In genomic region chr16:44579421-44580024, GRCm38 (mm10) we compare ENCODE assay signal across 11 mouse cellular contexts. TPM values are rescaled to one million over a fixed set of nuclear protein-coding genes. Genes with fewer than 3 reads are reported as not detected.
A peak's percentile ranks its signal among the peaks of the same experiment; 100 is the strongest.
DNase-seq lines count a peak whose midpoint lies in the region; ATAC-seq and TF ChIP-seq lines count a peak whose summit lies in the region.
"Had no signal": no experiment of that assay in that cellular context is flagged by ENCODE, and none has a peak within 500 bp of the region (broad histone marks: within the 10 kb centered on the region; RNA-seq: fewer than 3 reads in every experiment).

No protein-coding gene starts in this region.

- no peaks in the 10 kb centered on the region for H3K9me3 ChIP-seq in heart, embryonic 15.5 days (replicated peaks)
- no peaks in the 10 kb centered on the region for H3K9me3 ChIP-seq in midbrain, embryonic 12.5 days
- H3K9me3 ChIP-seq: liver, embryonic 13.5 days had no signal

- ATAC-seq in heart, embryonic 15.5 days (replicated peaks; ENCODE audit: insufficient number of reproducible peaks, insufficient read depth, low FRiP score, low read depth), result no peak
- ATAC-seq in midbrain, embryonic 12.5 days (ENCODE audit: low FRiP score, low read depth), result peak; percentile 84
- ATAC-seq in activated CD4-positive, CD25-positive, alpha-beta regulatory T cell, adult 4 months, result no peak

- TF ChIP-seq CTCF in brain, embryonic 14.5 days (IDR thresholded peaks at IDR 0.05; ENCODE audit: borderline replicate concordance, extremely low read depth, insufficient read depth, insufficient read length), result no peak
- no peak for TF ChIP-seq CTCF in lung, adult 2 months (IDR thresholded peaks at IDR 0.05; ENCODE audit: insufficient read depth, low read length)

- no peak for DNase-seq in heart, postnatal 36 days
- DNase-seq in brain, embryonic 14.5 days (ENCODE audit: low read depth), result peak; percentile 95
- DNase-seq in forelimb bud, embryonic 11.5 days (ENCODE audit: low read depth, low spot score), result peak; percentile 58
- DNase-seq in yolk sac, embryonic 10.5 days (ENCODE audit: low spot score), result no peak
- no peak for DNase-seq in lung, adult 2 months
- DNase-seq: gastrocnemius, postnatal 36 days; liver, embryonic 13.5 days; right cerebral cortex, postnatal 14 days had no signal

- peak overlapping the region; percentile 51 for H3K4me2 ChIP-seq in heart, embryonic 15.5 days
- H3K4me2 ChIP-seq in midbrain, embryonic 12.5 days (replicated peaks), result 0 out of 2 replicates have a peak overlapping the region, but pooled peaks have one; percentile 9
- H3K4me2 ChIP-seq: liver, embryonic 13.5 days had no signal

- no peak for TF ChIP-seq POLR2A in brain, embryonic 14.5 days (IDR thresholded peaks at IDR 0.05; ENCODE audit: borderline replicate concordance, extremely low read depth, insufficient read depth, insufficient read length, poor library complexity, severe bottlenecking)
- TF ChIP-seq POLR2A in lung, adult 2 months (IDR thresholded peaks at IDR 0.05; ENCODE audit: borderline replicate concordance, extremely low read depth, low read depth, low read length), result no peak

- H3K4me1 ChIP-seq in heart, embryonic 15.5 days (replicated peaks), result peaks cover 8% of the 10 kb centered on the region; the same call in 1 of the 2 replicates
- H3K4me1 ChIP-seq in midbrain, embryonic 12.5 days, result peaks cover 23% of the 10 kb centered on the region
- H3K4me1 ChIP-seq in lung, adult 2 months (ENCODE audit: control insufficient read depth, insufficient read depth, low read length), result no peaks in the 10 kb centered on the region
- H3K4me1 ChIP-seq: liver, embryonic 13.5 days had no signal

- intact Hi-C loops in heart, postnatal 36 days (cut with DNase I), result no loop called here

- H3K27ac ChIP-seq in heart, embryonic 15.5 days, result peak overlapping the region; percentile 62; the same call in 1 of the 2 replicates
- H3K27ac ChIP-seq in midbrain, embryonic 12.5 days (replicated peaks), result peak overlapping the region; percentile 35; the same call in 1 of the 2 replicates
- H3K27ac ChIP-seq: liver, embryonic 13.5 days had no signal

- 23% methylated on average over 15 of the region's 15 CpGs for WGBS in heart, embryonic 15.5 days
- 27% methylated on average over 15 of the region's 15 CpGs for WGBS in midbrain, embryonic 12.5 days
- WGBS in lung, adult 2 months, result 42% methylated on average over 15 of the region's 15 CpGs

- no peaks in the 10 kb centered on the region for H3K36me3 ChIP-seq in heart, embryonic 15.5 days
- H3K36me3 ChIP-seq in midbrain, embryonic 12.5 days, result no peaks in the 10 kb centered on the region
- H3K36me3 ChIP-seq: liver, embryonic 13.5 days had no signal

- peak overlapping the region; percentile 17 for H3K4me3 ChIP-seq in heart, embryonic 15.5 days
- no peak overlapping the region for H3K4me3 ChIP-seq in midbrain, embryonic 12.5 days
- no peak overlapping the region for H3K4me3 ChIP-seq in lung, adult 2 months (replicated peaks; ENCODE audit: extremely low read depth, low read depth, low read length)
- H3K4me3 ChIP-seq: liver, embryonic 13.5 days had no signal

- H3K9ac ChIP-seq in heart, embryonic 15.5 days, result no peak overlapping the region
- H3K9ac ChIP-seq in midbrain, embryonic 12.5 days (replicated peaks), result peak overlapping the region; percentile 24; the same call in 1 of the 2 replicates
- H3K9ac ChIP-seq: liver, embryonic 13.5 days had no signal

- no peaks in the 10 kb centered on the region for H3K27me3 ChIP-seq in heart, embryonic 15.5 days
- H3K27me3 ChIP-seq in midbrain, embryonic 12.5 days, result no peaks in the 10 kb centered on the region; the same call in 1 of the 2 replicates
- H3K27me3 ChIP-seq: liver, embryonic 13.5 days had no signal

RNA-seq across cellular contexts. Expression of gene Boc, which starts 20.8 kb away (rescaled TPM):
- polyA plus RNA-seq in heart, embryonic 15.5 days (2015; fragmentation: Nextera tagmentation; extraction: Ambion mirVana), result 7.7 and 14.0 TPM in 2 replicates
- 1 to 10 TPM; 4.8 to 5.9 TPM for total RNA-seq in heart, postnatal 36 days (2021)
- polyA plus RNA-seq in brain, embryonic 14.5 days (2012; rRNA removed), result 20.2 and 20.5 TPM in 2 replicates
- 52.4 and 67.7 TPM in 2 replicates for polyA plus RNA-seq in midbrain, embryonic 12.5 days (2016; fragmentation: Nextera tagmentation; extraction: Ambion mirVana)
- 22.2 and 23.4 TPM in 2 replicates for polyA plus RNA-seq in lung, adult 2 months (2012; rRNA removed)
- polyA plus RNA-seq in activated CD4-positive, CD25-positive, alpha-beta regulatory T cell, adult 4 months (2017; shearing (Covaris generic)), result under 1 TPM; 0.09 to 0.10 TPM

Comparison
In these comparisons a context has a peak if more than half of its experiments do, and no peak if none do; other contexts are left out.
1. DNase-seq: peak in brain, embryonic 14.5 days (single experiment) and forelimb bud, embryonic 11.5 days (single experiment); none in heart, postnatal 36 days (0 of 2), yolk sac, embryonic 10.5 days (single experiment) and lung, adult 2 months (single experiment).